Mouse (Mus musculus): ENCODE measurements around the gene Ccr6. TPM values are rescaled to one million over a fixed set of nuclear protein-coding genes. Genes with fewer than 3 reads are reported as not detected.

The Ccr6 gene
- total and polyA plus RNA-seq, 3 experiments = 1.5 to 8.0 (median 5.2) TPM

GRCm38 (mm10) chr17:8254914-8255313, 19.1 kb downstream of the Ccr6 start:
- H3K79me2 ChIP-seq (replicated peaks; ENCODE audit: control insufficient read depth, extremely low read depth, insufficient read depth, poor library complexity, severe bottlenecking) = no peaks in the 10 kb centered on the region
- in situ Hi-C loops (cut with MboI; ENCODE audit: low pct_ligation_motif_present, low pct_unique_long_range_greater_than_20kb, low sequenced_read_pairs) (no loop called here), dilution Hi-C loops (cut with MboI; ENCODE audit: extremely low pct_ligation_motif_present, extremely low pct_unique_long_range_greater_than_20kb, low sequenced_read_pairs) (no loop called here)
- H3K9me3 ChIP-seq (replicated peaks; ENCODE audit: low read length) = no peaks in the 10 kb centered on the region
- no peak overlapping the region for H3K9ac ChIP-seq (ENCODE audit: insufficient read depth, low read depth)
- TF ChIP-seq MYC (IDR thresholded peaks at IDR 0.05; ENCODE audit: low read depth, low read length) (0 out of 2 replicates have a peak, but pooled peaks have one; percentile 33), TCF12 (IDR thresholded peaks at IDR 0.05; ENCODE audit: low read depth, low read length) (no peak)
- H3K4me1 ChIP-seq (ENCODE audit: control insufficient read depth in 1 of 2, insufficient read depth in 2 of 2) = peaks cover 5 to 33% of the 10 kb centered on the region in 2 experiments; a peak in 3 of 4 replicates
- no peaks in the 10 kb centered on the region for H3K27me3 ChIP-seq (replicated peaks)
- H3K36me3 ChIP-seq (replicated peaks in 1 of 2; ENCODE audit: control insufficient read depth in 1 of 2, insufficient read depth in 1 of 2, low read length in 1 of 2) = peaks cover 0 to 16% of the 10 kb centered on the region in 2 experiments
- H3K4me3 ChIP-seq (replicated peaks in 1 of 3; ENCODE audit: low read depth in 2 of 3, low read length in 2 of 3, poor library complexity in 1 of 3) = no peak overlapping the region
- no peak for DNase-seq (ENCODE audit: extremely low read depth)
- H3K27ac ChIP-seq (ENCODE audit: insufficient read depth, low read depth) = no peak overlapping the region
- no peak overlapping the region for H3K4me2 ChIP-seq (ENCODE audit: insufficient read depth, low read depth, poor library complexity, severe bottlenecking)

GRCm38 (mm10) chr17:8255583-8255982, 19.7 kb downstream of the Ccr6 start:
- dilution Hi-C loops (cut with MboI; ENCODE audit: extremely low pct_ligation_motif_present, extremely low pct_unique_long_range_greater_than_20kb, low sequenced_read_pairs) = no loop called here
- Histone ChIP-seq H3K4me2 (ENCODE audit: insufficient read depth, low read depth, poor library complexity, severe bottlenecking) (no peak overlapping the region), H3K9me3 (replicated peaks; ENCODE audit: low read length) (no peaks in the 10 kb centered on the region), H3K4me3 (replicated peaks in 1 of 3; ENCODE audit: low read depth in 2 of 3, low read length in 2 of 3, poor library complexity in 1 of 3) (no peak overlapping the region), H3K27ac (ENCODE audit: insufficient read depth, low read depth) (no peak overlapping the region), H3K79me2 (replicated peaks; ENCODE audit: control insufficient read depth, extremely low read depth, insufficient read depth, poor library complexity, severe bottlenecking) (no peaks in the 10 kb centered on the region), H3K9ac (ENCODE audit: insufficient read depth, low read depth) (no peak overlapping the region), H3K36me3 (replicated peaks in 1 of 2; ENCODE audit: control insufficient read depth in 1 of 2, insufficient read depth in 1 of 2, low read length in 1 of 2) (peaks cover 0 to 16% of the 10 kb centered on the region in 2 experiments), H3K4me1 (ENCODE audit: control insufficient read depth in 1 of 2, insufficient read depth in 2 of 2) (peaks cover 5 to 33% of the 10 kb centered on the region in 2 experiments; a peak in 3 of 4 replicates), H3K27me3 (replicated peaks) (no peaks in the 10 kb centered on the region)
- TF ChIP-seq MYC (IDR thresholded peaks at IDR 0.05; ENCODE audit: low read depth, low read length) (peak; percentile 78), ZNF384 (IDR thresholded peaks at IDR 0.05; ENCODE audit: low read depth, low read length) (no peak), CTCF (conservative IDR thresholded peaks at IDR 0.05 in 1 of 2, IDR thresholded peaks at IDR 0.05 in 1 of 2; ENCODE audit: low read depth in 2 of 2, low read length in 2 of 2) (no peak), SMC3 (IDR thresholded peaks at IDR 0.05; ENCODE audit: low read depth, low read length) (no peak), ELF1 (IDR thresholded peaks at IDR 0.05; ENCODE audit: low read depth, low read length) (no peak), POLR2A (IDR thresholded peaks at IDR 0.05; ENCODE audit: low read depth, low read length) (no peak), EP300 (IDR thresholded peaks at IDR 0.05; ENCODE audit: low read length) (peak; percentile 84), MAFK (IDR thresholded peaks at IDR 0.05; ENCODE audit: insufficient replicate concordance, low read length) (peak; percentile 38; the same call in 1 of the 2 replicates), IRF4 (IDR thresholded peaks at IDR 0.05; ENCODE audit: low read depth, low read length) (peak; percentile 76), TCF12 (IDR thresholded peaks at IDR 0.05; ENCODE audit: low read depth, low read length) (peak; percentile 60; the same call in 1 of the 2 replicates), SIN3A (IDR thresholded peaks at IDR 0.05; ENCODE audit: low read length) (no peak), NRF1 (IDR thresholded peaks at IDR 0.05; ENCODE audit: low read depth, low read length) (no peak), NELFE (IDR thresholded peaks at IDR 0.05; ENCODE audit: low read depth, low read length) (no peak), CHD2 (IDR thresholded peaks at IDR 0.05; ENCODE audit: low read length) (no peak), MXI1 (IDR thresholded peaks at IDR 0.05; ENCODE audit: low read depth, low read length) (no peak; the same call in 1 of the 2 replicates), MAX (IDR thresholded peaks at IDR 0.05; ENCODE audit: low read length) (peak; percentile 34; the same call in 1 of the 2 replicates), PAX5 (IDR thresholded peaks at IDR 0.05; ENCODE audit: low read length) (no peak), MAZ (IDR thresholded peaks at IDR 0.05; ENCODE audit: low read depth, low read length) (no peak), TBP (conservative IDR thresholded peaks at IDR 0.05; ENCODE audit: low read depth, low read length) (no peak), RAD21 (IDR thresholded peaks at IDR 0.05; ENCODE audit: low read depth, low read length) (no peak), USF1 (IDR thresholded peaks at IDR 0.05; ENCODE audit: low read depth, low read length) (no peak), UBTF (IDR thresholded peaks at IDR 0.05; ENCODE audit: low read depth, low read length) (no peak), E2F4 (IDR thresholded peaks at IDR 0.05; ENCODE audit: insufficient replicate concordance, low read depth, low read length) (no peak), POLR2AphosphoS2 (IDR thresholded peaks at IDR 0.05; ENCODE audit: low read depth, low read length) (no peak), HCFC1 (IDR thresholded peaks at IDR 0.05; ENCODE audit: low read depth, low read length) (no peak), JUN (IDR thresholded peaks at IDR 0.05; ENCODE audit: insufficient read depth, low read depth, low read length) (no peak), ETS1 (conservative IDR thresholded peaks at IDR 0.05; ENCODE audit: low read depth, low read length) (0 out of 2 replicates have a peak, but pooled peaks have one; percentile 15), BHLHE40 (IDR thresholded peaks at IDR 0.05; ENCODE audit: low read depth, low read length) (peak; percentile 73), ZC3H11A (IDR thresholded peaks at IDR 0.05; ENCODE audit: low read depth, low read length) (no peak), MEF2A (IDR thresholded peaks at IDR 0.05; ENCODE audit: borderline replicate concordance, low read depth, low read length) (no peak)
- in situ Hi-C loops (cut with MboI; ENCODE audit: low pct_ligation_motif_present, low pct_unique_long_range_greater_than_20kb, low sequenced_read_pairs) = no loop called here
- DNase-seq (ENCODE audit: extremely low read depth) = peak; percentile 68

Measured in CH12.LX (cell line).